Mouse (Mus musculus): ENCODE results near the gene Setd4. TPM values are rescaled to one million over a fixed set of nuclear protein-coding genes. Genes with fewer than 3 reads are reported as not detected.

Setd4 gene
- polyA plus RNA-seq (2012), result 2.3 and 2.8 TPM in 2 replicates

GRCm38 (mm10) chr16:93603439-93604212, at the start of gene Setd4:
Setd4 (minus strand) TSS chr16:93604063.

DNA sequence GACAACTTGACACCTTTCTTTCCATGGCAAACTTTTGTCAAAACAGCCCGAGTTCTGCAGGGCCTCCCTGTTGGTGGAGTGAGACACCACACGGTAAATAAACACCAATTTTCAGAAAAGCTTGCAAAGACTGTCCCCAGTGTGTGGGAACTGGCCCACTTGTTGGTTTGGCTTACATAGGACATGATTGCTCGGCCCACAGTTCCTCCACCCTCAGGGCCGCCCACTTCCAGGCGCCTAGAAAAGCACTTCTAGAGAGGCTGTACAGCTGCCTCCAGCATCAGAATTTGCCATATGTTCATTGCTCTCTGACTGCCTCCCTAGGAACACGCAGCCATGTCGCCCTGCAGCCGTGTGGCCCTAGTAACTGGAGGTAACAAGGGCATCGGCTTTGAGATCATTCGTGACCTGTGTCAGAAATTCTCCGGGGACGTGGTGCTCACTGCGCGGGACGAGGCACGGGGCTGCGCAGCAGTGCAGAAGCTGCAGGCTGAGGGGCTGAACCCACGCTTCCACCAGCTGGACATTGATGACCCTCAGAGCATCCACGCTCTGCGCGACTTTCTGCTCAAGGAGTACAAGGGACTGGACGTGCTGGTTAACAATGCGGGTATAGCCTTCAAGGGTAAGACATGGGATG, 24.0 kb upstream of the Setd4 start, which contains the start of gene Gm5678:
TSS of gene Gm5678 (plus strand) at position 337 of the 640 bp plus-strand sequence.

GRCm38 (mm10) chr16:93605553-93605952, 1.7 kb upstream of the Setd4 start, which contains the start of gene Cbr1:
Cbr1 (plus strand) TSS chr16:93605853.

Other genes with a start within 250 kb of the Setd4 start
- 57.0 and 79.2 TPM in 2 replicates for gene Cbr1, start 1.8 kb upstream of the Setd4 start, polyA plus RNA-seq (2012)
- not detected in 2 replicates for gene Gm5678, start 24.0 kb upstream of the Setd4 start, polyA plus RNA-seq (2012)
- gene Cbr3, start 79.2 kb upstream of the Setd4 start, polyA plus RNA-seq (2012), result 1.3 TPM in 2 replicates
- gene Dop1b, start 107.8 kb upstream of the Setd4 start, polyA plus RNA-seq (2012), result 14.0 and 19.2 TPM in 2 replicates
- gene Morc3, start 228.1 kb upstream of the Setd4 start, polyA plus RNA-seq (2012), result 15.1 and 19.5 TPM in 2 replicates